Mouse (Mus musculus) E14TG2a.4 (cell line): ENCODE results near the gene Slc38a3.

Source experiments
- CTCF ChIP-seq: conservative IDR thresholded peaks from 2 replicates; pipeline ENCODE4 v1.5.1; 2014; ENCODE audit warnings: low read length
- NANOG ChIP-seq: IDR thresholded peaks from 2 replicates; pipeline ENCODE4 v1.6.1; 2014; ENCODE audit warnings: borderline replicate concordance, low read length, mixed read lengths
- POU5F1 ChIP-seq: IDR thresholded peaks from 2 replicates; pipeline ENCODE4 v1.6.1; 2014; ENCODE audit warnings: low read length, borderline replicate concordance

- TF ChIP-seq CTCF, result no peak
- TF ChIP-seq POU5F1, result no peak
- no peak for TF ChIP-seq NANOG
Observed at GRCm38 (mm10) chr9:107696106-107696479, 26.8 kb upstream of the Slc38a3 start.
